Mouse (Mus musculus): Measurements from ENCODE around the gene Lpcat4.

Gene Lpcat4

GRCm38 (mm10) chr2:112239212-112239934 is at the start of gene Lpcat4:
Gene Lpcat4 (plus strand): TSS chr2:112239468.
- peak; percentile 40 to 73 for DNase-seq (ENCODE audit: low read depth in 1 of 2, low spot score in 2 of 2)

GRCm38 (mm10) chr2:112196859-112197258 is 42.4 kb upstream of the Lpcat4 start:
- no peak for DNase-seq (ENCODE audit: low read depth in 1 of 2, low spot score in 2 of 2)

GRCm38 (mm10) chr2:112203056-112203455 is 36.2 kb upstream of the Lpcat4 start:
- no peak for DNase-seq (ENCODE audit: low read depth in 1 of 2, low spot score in 2 of 2)

GRCm38 (mm10) chr2:112210142-112210541 is 29.1 kb upstream of the Lpcat4 start:
- DNase-seq (ENCODE audit: low read depth in 1 of 2, low spot score in 2 of 2), result no peak

DNA sequence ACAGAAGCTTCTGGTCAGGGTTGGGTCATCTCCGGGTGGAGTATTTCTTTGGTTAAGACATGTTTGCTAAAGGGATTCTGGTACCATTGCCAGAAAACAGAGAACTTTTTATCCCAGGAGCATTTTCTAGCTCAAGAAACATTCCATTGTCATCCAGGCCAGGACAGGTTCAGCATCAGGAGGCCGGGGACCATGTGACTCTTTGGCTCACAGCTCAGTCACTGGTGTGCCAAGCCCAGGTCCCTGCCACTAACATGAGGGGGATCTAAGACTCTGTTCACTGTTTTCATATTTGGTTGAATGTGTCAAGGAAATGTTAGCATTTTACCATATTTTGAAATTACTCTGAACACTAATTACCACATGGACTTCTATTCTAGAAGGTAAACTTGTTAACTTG is 28.6 kb upstream of the Lpcat4 start:
- no peak for DNase-seq (ENCODE audit: low read depth in 1 of 2, low spot score in 2 of 2)

GRCm38 (mm10) chr2:112215977-112216376 is 23.3 kb upstream of the Lpcat4 start:
- no peak for DNase-seq (ENCODE audit: low read depth in 1 of 2, low spot score in 2 of 2)

DNA sequence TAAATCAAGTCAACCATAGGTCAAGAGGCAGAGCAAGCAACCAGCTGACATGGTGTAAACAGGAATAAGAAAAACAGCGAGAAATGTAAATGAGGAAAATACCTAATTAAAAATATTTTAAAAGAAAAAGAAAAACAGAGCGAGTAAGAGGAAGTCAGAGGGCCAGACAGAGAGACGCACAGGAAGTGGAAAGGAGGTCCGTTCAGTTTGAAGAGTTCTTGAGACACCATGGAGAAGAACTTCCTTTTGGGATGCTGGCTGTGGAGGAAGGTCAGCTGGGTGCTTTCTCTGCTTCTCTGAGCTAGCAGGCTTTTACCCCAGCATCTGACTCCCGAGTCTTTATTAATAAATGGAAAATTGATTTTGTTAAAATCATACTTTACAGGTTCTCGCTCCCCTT is 21.7 kb upstream of the Lpcat4 start:
- no peak for DNase-seq (ENCODE audit: low read depth in 1 of 2, low spot score in 2 of 2)

DNA sequence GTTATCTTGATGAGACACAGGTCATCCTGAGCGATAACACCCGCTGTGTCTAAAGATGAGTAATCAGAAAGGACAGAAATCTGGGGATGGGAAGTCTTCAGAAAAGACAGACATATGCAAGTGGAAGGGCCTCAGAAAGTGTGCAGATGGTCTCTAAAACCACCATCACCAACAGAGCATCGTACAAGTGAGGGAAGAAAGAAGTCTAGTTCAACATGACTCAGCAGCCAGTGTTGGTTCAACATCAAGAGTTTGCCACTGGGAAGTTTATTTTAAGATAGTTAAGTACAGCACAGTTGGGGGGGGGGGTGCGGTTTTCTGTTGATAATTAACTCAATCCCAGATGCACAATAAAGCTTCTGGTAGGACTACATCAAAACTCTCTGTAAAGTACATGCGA is 18.4 kb upstream of the Lpcat4 start:
- no peak for DNase-seq (ENCODE audit: low read depth in 1 of 2, low spot score in 2 of 2)

DNA sequence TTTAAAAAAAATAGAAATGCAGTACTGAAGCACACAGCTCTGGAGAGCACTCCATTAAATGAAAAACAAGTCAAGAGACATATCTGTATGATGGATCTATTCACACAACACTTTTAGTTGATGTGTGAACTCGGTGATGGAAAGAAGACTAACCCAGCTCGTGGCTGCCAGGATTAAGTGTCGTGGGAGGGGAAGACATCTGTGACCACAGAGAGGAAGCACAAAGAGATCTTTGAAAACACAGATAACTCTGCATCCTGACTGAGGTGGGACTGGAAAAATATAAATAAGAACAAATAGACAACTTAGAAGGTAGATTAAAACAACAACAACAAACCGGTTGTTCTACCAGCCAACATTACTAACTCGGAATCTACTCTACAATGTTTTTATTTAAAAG is 16.7 kb upstream of the Lpcat4 start:
- DNase-seq (ENCODE audit: low read depth in 1 of 2, low spot score in 2 of 2), result no peak

DNA sequence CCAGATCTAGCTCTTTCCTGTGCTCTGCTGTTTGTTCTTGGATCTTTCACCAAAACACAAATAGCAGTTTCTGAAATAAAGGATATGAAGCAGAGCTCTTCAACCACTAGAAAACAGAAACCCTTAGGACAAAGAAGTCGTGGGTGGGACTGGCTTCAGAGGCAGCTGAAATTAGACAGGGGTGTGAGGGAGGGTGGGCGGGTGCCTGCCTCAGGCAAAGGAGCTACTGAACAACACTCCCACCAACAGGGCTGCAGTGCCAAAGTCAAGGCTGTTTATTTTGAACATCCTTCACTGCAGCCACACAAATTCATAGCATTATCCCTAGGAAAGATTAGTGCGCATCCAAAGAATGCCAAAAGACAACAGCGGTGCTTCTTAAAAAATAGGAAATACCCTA is 14.9 kb upstream of the Lpcat4 start:
- no peak for DNase-seq (ENCODE audit: low read depth in 1 of 2, low spot score in 2 of 2)

- DNase-seq (ENCODE audit: low read depth in 1 of 2, low spot score in 2 of 2), result no peak
Observed at GRCm38 (mm10) chr2:112232623-112233022, 6.6 kb upstream of the Lpcat4 start.

DNA sequence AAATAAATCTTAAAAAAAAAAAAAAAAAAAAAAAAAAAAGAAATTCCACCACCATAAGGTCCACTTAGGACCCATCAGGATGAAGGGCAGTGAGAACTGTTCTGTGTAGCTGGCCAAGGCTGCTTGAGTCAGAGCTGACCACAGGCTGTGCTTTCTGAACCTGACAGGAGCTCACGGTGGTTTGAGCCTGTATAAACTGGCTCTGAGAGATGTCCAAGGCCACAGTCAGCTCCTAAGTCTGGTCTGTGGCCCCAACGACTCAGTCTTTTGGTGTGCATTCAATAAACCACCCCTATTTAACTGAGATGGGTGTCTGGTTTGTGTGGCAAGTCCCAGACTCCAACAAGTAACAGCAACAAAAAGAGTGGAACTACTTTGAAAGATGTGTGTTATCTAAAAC is 2.6 kb upstream of the Lpcat4 start:
- no peak for DNase-seq (ENCODE audit: low read depth in 1 of 2, low spot score in 2 of 2)

- no peak for DNase-seq (ENCODE audit: low read depth in 1 of 2, low spot score in 2 of 2)
Observed at GRCm38 (mm10) chr2:112238006-112238405, 1.3 kb upstream of the Lpcat4 start.

GRCm38 (mm10) chr2:112239935-112240721 is 860 bp downstream of the Lpcat4 start:
- no peak for DNase-seq (ENCODE audit: low read depth in 1 of 2, low spot score in 2 of 2)

DNA sequence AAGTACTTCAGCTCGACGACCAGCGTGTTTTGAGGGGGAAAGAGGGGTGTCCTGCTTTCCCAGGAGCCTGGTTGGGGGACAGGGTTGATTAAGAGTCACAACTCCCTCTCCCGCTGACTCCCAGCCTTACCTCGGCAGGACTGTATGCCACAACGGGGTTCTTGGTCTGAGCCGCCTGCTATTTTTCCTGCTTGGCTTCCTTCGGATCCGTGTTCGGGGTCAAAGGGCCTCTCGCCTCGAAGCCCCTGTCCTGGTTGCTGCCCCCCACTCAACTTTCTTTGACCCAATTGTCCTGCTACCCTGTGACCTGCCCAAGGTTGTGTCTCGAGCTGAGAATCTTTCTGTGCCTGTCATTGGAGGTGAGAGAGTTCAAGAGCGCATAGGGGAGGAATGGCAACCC is 2.5 kb downstream of the Lpcat4 start:
- DNase-seq (ENCODE audit: low read depth in 1 of 2, low spot score in 2 of 2), result no peak

DNA sequence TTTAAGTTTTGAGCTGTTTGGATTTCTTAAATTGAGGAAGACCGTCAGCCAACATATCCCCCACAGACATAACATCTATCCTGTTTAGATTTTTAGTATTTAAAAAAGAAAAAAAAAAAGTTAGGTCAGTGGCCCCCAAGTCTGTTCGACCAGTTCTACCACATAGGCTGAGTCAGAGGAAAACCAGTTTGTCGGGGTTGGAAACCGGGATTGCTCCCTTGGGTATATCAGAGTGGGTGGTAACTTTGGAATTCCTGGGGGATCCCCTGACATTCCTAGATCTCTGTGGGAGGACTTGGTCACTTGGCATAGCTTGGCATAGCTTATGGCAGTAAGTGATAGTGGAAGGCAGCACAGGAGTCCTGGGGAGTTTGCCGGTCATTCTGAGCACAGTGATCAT is 6.0 kb downstream of the Lpcat4 start:
- DNase-seq (ENCODE audit: low read depth in 1 of 2, low spot score in 2 of 2), result no peak

DNA sequence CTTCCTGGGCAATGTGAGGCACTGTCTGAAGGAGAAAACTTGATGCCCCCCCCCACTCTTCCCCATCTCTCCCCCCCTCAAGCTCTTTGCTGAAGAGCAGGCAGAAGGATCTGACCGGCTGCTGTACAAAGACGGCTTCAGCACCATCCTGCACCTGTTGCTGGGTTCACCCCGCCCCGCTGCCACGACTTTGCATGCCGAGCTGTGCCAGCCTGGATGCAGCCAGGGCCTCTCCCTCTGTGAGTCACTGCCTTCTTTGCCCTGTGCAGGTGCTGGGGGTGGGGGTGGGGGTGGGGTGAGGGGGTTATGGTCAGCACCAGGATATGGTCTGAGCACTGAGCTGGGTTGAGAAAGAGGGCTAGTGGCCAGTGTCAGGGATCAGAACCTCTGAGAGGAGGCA is 6.9 kb downstream of the Lpcat4 start:
- no peak for DNase-seq (ENCODE audit: low read depth in 1 of 2, low spot score in 2 of 2)

DNA sequence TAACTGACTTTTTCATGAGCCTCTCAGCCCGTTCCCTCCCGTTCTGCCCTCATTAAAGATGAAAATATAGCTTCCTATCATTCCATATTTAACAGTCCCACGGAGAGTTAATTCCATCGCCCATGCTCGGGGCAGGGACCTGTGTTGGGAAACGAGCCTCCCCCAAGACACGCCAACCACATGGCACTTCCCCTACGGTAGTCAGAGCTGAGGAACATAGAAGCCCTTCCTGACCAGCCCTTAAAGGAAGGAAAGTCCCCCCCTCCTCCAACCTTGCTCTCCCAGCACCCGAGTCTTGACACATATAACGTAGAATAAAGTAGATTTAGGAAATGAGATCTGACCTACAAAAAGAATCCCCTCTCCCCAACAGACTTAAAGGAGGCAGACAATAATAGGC is 8.1 kb downstream of the Lpcat4 start:
- no peak for DNase-seq (ENCODE audit: low read depth in 1 of 2, low spot score in 2 of 2)

- no peak for DNase-seq (ENCODE audit: low read depth in 1 of 2, low spot score in 2 of 2)
Observed at GRCm38 (mm10) chr2:112249780-112250453, 10.6 kb downstream of the Lpcat4 start.

DNA sequence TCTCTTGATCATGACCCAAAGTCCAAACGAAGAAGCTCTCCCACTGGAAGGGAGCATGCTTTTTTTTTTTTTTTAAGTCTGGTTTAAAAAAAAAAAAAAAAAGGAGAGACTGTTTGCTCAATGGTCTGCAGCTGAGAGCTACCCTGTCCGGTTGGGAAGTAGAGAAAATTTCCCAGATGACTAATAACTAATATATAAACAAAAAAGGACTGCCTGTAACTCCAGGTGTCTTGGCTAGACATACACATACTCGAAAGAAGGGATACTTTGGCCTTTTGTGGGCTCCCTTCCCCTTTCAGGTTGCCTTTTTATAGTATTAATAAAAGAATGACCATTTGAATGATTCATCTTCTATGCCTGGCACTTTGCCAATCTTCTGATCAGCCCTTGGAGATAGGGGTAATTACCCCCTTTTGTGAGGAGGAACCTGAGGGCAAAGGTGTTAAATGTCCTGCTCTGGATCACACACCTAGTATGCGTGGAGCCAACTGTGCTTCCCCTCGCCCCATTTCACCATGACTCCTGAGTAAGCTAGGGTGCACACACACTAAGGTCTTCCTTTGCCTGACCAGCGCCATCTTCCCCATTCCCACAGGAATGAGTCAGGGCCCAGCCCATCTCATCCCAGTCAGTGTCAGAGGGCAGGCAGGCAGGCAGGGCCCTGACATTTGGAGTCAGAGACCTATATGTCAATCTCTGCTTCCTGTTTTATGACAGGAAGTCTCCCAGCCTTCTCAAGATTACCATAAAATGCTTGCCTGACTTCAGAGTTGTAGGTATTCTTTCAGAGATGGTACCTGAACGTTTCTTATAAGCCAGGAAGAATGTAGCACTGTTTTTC is 15.6 kb downstream of the Lpcat4 start:
- DNase-seq (ENCODE audit: low read depth in 1 of 2, low spot score in 2 of 2), result no peak

DNA sequence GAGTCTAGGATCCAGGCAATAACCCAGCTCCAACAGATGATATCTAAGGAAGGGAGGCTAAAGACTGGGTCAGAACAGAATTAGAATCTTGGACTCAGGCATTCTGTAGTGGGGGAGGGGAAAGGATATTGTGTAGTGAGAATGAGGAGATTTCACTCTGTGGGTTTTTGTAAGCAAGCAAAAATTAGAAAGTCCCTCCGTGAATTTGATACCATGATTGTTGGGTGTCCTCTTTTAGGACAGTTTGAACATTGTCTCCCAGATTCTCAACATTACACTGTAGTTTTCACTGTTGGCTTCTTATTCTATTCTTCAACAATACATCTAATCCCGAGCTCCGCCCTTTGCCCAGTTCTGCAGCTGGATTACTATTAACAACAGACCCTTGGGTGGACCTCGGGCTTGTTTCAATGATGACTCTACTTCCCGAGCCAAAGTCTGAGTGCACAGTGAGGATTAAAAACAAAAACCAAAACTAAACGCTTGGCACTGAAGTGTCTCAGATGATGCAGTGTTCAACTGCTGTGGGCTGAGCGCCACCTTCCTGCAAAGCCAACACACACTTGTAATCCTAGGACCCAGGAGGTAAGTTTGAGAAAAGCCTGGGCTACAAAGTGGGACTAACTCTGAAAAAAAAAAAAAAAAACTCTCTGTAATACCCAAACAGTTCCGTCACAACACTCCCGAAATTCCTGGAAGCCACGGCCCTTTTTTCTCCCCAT is 20.1 kb downstream of the Lpcat4 start, which contains the start of gene Nutm1:
Nutm1 (minus strand) TSS at position 51 of the 722 bp plus-strand sequence.
- DNase-seq (ENCODE audit: low read depth in 1 of 2, low spot score in 2 of 2), result no peak
